Mouse (Mus musculus): Measurements from ENCODE around the gene Itgae.
A peak's percentile ranks its signal among the peaks of the same experiment; 100 is the strongest.

The Itgae gene

DNA sequence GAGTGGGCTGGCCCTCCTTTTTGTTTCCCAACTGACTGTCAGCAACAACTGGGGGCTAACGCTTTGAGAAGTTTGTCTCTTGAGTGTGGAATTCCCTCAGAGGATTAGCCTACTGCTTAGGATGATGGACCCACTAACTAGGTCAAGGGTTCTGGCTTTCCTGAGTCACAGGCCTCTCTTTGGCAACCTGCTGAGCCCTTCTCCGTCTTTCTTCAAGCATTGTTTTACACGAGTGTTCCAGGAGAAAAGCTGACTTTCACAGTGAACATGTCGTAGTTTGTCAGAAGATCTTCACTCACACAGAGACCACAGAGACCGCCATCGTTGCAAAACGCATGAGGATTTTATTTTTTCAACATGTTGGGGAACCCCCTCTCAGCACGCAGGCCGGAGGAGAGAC, 57.8 kb downstream of the Itgae start:
- DNase-seq (ENCODE audit: low spot score), result no peak

DNA sequence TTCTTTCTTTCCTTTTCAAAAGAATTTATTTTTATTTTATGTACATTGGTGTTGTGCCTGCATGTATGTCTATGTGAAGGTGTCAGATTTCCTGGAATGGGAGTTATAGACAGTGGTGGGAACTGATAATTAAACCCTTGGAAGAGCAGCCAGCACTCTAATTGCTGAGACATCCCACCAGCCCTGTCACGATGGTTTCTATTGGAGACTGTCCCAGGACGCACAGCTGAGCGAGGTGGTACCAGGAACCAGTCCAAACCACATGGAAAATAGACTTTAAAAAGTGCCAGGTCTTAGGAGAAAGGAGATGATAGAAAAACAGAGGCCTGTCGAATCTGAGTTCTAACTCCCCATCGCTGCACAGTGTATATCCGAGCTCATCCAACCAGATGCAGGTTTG, 64.7 kb downstream of the Itgae start:
- DNase-seq (ENCODE audit: low spot score), result no peak

DNA sequence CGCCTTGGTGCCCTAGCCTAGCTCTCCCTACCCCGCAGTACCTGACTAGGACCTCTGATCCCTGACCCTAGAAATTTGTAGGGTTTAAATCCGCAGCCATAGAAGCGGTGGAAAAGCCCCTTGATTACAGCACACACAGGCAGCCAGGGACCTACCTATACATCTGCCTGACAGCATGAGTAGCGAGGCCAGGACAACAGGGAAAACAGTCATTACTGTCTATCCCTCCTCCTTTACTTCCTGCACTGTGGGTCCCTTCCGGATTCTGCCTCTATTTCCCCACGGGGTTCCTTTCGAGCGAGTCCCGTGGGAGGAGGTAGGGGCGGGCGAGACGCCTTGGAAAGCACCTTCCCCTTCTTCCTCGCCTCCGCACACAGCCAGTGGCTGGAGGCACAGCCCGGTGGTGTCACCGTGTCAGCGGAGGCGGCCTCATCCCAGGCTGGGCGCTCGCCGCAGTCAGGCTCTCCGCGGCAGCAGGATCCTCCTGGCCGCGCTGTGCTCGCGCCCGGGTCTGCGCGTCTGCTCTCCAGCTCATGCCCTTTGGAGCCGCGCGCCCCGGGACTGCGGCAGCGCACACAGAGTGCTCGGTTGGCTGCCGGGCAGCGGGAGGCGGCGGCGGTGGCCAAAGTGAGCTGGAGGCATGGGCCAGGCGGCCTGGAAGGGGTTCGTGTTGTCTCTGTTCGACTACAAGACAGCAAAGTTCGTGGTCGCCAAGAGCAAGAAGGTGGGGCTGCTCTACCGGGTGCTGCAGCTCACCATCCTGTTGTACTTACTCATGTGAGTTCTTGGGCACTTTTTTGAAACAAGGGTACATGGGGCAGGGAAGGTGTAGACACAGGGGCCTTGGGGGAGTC, 69.8 kb downstream of the Itgae start, which contains the start of gene P2rx5:
Gene P2rx5, plus strand, starts transcription at position 465 of the 854 bp plus-strand sequence.
- DNase-seq (ENCODE audit: low spot score), result no peak

DNA sequence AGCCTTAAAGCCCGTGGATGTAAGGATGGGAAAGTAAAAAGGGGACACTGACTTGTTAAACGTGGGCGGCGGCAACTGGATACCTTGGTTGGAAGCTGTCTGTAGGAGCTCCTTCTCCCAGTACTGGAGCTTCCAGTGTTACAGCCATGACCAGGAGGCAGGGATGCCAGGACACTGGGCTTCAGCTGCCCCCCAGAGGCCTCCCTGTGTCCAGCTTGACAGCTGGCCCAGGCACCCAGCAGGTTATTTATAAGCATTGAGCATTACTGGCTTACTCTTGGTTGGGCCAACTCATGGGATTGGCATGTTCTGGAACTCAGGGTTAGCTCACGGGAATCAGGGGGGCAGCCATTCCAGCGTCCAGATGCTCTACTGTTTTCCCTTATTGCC, 70.4 kb downstream of the Itgae start:
- peak; percentile 56 for DNase-seq (ENCODE audit: low spot score)

DNA sequence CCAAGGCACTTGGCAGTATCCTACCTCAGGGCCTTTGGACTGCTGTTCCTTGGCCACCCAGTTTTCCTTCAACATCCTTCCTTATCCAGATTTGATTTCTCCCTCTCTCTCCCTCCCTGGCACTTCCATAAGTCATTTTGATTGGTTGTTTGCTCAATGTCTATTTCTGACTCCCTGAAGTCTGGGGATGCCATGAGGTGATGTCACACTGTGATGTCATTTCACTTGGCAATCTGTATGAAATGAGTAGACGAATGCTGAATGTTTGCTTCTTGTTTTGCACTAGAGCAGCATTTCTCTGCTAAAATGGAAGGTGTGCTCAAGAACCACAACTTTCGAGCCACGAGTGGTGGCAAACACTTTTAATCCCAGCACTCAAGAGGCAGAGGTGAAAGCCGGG, 71.2 kb downstream of the Itgae start:
- no peak for DNase-seq (ENCODE audit: low spot score)

DNA sequence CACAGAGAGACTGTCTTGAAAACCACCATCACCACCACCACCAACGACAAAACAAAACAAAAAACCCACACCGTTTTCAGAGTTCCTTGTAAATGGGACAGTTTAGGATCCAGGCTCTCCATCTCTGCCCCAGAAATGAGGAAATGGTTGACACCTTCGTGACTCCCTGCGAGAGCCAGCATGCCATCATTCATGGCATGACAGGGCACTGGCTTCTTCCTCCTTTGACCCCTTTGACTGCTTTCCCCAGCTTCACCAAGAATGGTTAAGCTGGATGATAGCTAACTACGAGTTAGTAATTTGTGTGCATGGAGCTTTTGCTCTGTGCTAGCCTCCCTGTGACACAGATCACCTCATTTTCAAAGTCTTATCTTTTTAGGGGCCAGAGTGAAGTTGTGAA, 71.9 kb downstream of the Itgae start:
- no peak for DNase-seq (ENCODE audit: low spot score)

DNA sequence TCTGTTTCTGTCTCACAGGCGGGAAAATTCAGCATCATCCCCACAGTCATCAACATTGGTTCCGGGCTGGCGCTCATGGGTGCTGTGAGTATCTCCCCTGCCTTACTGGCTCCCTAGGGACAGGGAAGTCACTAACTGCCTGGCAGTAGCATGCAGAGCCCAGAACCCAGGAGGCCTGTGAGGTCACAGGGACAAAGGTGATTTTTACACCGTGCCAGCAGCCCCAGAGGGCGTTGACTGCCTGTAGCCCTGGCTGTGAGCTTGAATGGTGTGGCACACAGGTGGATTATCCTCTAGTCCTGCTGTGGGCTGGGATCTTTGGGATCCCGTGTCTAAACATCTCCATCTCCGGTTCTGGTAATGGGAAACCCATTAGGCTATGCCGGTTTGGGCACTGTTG, 77.7 kb downstream of the Itgae start:
- DNase-seq (ENCODE audit: low spot score), result no peak

DNA sequence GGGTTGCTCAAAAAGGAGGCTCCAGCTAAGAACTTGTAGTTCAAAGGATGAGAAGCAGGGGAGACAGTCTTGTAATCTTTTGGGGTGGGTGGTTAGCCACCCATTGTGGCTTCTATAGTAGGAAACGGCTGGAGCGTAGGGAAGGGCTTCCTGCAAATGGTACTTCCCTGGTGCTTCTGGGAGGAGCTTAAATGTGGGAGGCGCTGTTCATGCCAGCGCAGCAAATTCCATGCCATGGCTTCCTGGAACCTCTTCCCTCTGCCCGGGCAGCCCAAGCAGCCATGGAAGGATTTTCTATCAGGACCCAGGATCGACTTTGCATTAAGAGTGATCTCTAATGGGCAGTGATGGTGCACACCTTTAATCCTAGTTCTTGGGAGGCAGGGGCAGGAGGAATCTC, 78.2 kb downstream of the Itgae start:
- DNase-seq (ENCODE audit: low spot score), result no peak

DNA sequence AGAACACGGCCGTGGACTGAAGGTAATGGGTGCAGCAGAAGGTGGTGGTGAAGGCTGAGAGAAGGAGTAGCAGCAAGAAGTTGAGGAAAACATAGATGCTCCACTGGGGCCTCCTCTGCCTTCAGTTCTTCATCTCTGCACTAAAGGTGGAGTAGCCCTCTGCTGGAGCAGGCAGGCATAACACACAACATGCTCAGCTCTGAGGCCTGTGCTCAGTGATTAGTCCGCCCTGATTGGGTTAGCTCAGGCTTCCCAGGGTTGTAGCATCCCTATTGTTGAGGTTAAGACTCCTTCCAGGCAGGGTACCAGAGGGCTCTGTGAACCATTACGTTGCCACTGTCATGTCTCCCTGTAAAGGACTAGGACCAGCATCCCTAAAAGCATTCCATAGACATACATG, 78.8 kb downstream of the Itgae start:
- peak; percentile 59 for DNase-seq (ENCODE audit: low spot score)

DNA sequence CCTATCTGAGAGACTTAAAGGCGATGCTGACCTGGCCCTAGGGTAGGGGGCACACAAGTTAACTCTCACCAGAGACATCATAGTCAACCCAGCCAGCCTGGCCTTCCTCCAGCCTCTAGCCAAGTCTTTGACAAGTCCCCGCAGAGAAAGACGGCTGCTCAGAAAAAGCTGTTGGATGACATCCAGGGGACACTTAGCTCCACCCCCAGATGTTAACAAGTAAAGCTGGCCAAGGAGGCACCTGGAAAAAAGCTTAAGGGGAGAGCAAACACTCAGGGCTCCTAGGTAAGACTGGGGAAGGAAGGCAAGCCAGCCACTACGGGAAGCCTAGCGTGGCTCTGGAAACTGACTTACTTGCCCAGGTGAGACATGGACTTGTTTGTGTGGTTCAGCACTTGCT, 81.8 kb downstream of the Itgae start:
- peak; percentile 91 for DNase-seq (ENCODE audit: low spot score)

DNA sequence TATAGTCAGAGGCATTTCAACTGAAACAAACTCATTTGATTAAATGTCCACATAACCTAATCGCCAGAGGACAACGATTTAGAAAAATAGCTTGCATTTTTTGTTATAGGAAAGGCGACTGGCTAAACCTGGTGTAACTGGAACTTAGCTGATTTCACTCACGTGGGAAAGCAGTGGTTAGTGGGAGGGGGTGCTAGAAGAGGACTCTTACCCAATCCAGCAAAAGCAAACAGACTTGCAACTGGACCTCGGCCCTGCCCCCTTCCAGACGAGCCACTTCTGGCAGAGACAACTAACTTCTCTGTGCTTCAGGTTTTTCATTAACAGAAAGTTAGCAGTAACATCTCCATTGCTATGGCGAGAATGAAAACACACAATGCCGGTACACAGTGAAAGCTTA, 85.2 kb downstream of the Itgae start:
- peak; percentile 90 for DNase-seq (ENCODE audit: low spot score)

DNA sequence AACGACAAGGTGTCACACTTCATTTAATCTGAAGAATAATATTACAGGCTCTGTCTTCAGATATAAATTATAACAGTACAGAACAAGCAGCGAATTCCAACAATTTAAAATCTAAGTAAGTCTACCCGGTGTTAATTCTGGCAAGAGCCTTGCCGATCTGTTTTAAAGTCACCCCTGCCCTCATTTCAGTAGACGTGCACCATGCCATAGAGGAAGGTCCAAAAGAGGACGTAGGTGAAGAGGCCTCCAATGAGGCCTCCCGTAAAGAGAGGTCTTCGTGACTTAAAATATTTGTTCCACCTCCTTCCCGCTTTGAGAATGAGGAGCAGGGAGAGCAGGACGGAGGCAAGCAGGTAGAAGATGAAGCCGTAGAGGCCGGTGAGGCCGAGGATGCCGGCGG, 85.8 kb downstream of the Itgae start:
- DNase-seq (ENCODE audit: low spot score), result no peak

DNA sequence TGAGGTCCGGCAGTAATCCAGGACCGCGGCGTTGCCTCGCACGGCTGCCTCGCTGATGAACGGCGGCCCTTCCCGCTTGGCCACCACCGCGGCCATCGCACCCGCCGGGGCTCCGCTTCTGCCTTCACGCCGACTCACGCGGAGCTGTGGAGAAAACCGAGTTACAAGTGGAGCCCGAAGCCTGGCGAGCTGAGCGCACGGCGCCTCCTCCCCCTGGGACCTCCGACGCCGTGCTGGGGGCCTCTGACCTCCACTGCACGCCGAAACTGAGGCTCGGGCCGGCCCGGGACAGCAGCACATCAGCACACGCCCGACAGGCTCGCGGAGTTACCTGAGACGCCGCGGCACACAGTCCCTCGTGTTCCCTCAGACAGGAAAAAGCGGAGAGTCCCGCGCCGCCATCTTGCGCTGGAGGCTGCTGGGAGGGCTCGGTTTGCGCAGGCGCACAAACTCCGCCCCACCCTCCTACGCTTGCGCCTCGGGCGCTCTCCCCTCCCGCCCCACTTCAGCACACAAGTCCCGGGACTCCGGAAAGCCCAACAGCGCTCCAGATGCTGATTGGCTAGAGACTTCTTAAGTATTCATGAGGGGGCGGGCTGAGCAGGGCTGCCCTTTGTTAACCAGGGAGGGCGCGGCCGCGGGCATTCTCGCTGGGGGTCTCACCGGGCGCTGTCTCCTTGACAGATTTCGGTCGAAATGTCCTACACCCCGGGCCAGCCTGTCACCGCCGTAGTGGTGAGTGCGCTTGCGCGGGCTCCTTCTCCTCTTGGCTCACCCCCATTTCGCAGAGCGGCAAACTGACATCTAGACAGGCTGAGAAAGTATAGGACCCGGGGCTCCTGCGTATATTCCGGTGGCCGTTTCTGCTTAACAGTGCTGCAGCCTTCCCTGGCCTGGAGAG, 86.5 kb downstream of the Itgae start, which contains the start of the genes Emc6 and Tax1bp3:
Gene Emc6, minus strand, starts transcription at position 430 of the 901 bp plus-strand sequence.
Gene Tax1bp3, plus strand, starts transcription at position 476 of the 901 bp plus-strand sequence.
- DNase-seq (ENCODE audit: low spot score), result peak; percentile 98

DNA sequence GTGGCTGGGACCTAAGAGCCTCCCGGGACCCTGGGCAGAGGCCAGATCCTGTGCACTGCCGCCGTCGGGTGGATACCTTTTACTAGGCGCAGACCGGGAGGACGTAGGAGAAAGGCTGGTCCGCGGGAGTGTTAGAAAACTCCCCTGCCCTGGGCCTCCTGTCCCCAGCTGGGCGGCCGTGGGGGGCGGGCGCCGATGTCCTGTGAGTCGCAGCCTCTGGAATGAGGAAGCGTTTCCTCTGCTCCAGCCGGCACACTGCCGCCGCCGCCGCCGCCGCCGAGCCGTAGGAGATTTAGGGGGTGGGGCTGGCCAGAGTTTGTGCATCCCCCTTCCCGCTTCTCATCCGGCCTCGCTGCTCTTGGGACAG, 87.1 kb downstream of the Itgae start:
- peak; percentile 88 for DNase-seq (ENCODE audit: low spot score)

DNA sequence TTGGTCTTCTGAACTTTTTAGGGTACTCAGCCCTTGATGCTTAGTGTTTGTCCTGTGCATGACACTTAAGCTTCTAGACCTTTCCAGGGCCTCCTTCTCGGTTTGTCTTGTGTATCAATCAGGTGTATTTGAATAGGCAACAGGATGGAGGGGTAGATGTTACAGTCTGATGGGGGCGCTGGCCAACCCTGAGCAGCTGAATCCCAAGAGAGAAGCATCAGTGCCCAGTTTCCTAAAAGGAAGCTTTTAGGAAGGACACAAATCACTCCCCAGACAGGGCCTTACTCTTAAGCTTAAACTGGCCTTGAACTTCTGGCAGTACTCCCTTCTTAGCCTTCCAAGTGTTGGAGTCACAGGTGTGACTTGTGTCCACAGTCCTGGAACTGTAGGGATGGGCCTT, 87.5 kb downstream of the Itgae start:
- DNase-seq (ENCODE audit: low spot score), result no peak

DNA sequence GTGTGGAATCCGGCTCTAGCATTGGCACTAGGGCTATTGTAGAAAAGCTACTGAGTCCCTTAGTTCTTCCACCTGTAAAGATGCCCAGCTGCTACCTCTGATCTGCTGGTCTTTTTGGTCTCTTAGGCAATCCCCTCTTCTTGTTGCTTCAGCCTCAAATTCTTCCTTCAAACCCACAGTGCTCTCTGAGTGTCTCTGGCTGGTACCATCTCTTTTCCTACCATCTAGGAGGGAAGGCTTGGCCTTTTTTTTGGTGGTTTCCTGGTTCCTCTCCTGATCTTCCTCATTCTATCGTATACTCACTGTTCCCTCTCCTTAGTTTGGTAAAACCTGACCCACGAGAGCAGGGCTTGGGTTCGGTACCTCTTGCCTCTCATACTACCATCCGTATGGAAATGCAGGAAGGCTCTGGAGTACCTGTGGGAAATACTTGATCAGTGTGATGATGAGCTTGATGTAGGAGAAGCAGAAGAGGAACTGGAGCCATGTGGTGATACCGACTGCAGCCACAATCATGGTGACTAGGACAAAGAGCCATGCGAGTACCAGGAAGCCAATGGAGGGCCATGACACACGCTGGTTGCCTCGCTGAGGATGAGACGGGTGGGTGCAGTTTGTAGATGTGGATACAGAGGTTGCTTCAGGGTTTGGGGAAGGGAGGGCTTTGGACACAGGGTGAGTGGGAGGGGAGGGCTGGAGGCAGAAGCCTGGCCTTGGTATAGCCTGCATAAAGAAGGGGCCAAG, 95.7 kb downstream of the Itgae start:
- no peak for DNase-seq (ENCODE audit: low spot score)

DNA sequence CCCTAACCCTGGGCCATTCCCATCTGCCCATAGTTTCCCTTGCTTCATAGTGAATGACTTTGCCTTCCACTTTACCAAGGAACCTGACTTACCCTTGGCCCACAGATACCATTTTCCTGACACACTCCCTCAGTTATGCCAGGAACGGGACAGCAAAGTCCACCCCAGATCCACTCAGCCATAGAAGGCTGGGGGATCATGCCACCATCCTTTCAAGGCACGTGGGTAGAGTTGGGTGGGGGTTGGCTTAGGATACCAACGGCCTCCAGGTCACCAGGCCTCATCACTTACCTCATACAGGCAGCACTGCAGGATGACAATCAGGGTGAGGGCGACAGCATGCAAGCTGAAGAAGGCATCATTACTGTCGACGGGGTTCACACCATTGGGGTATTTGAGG, 96.8 kb downstream of the Itgae start:
- DNase-seq (ENCODE audit: low spot score), result no peak

DNA sequence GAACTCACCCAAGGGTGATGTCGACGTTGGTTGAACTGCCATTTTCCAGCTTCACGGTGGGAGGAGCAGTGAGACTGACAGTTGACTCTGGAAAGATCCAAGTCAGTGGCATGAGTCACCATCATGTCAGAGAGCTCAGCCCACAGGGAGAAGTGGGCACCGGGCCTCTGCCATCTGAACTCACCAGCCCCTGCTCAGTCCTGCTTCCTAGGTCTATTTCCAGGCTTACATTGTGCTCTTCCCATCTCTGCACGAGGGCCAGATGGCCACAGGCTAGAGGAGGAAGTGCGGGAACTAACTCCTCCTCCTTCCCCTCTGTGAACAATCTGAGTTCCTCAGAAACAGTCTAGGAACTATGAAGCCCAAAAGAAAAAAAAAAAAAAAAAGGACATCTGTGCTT, 102.7 kb downstream of the Itgae start:
- DNase-seq (ENCODE audit: low spot score), result no peak

DNA sequence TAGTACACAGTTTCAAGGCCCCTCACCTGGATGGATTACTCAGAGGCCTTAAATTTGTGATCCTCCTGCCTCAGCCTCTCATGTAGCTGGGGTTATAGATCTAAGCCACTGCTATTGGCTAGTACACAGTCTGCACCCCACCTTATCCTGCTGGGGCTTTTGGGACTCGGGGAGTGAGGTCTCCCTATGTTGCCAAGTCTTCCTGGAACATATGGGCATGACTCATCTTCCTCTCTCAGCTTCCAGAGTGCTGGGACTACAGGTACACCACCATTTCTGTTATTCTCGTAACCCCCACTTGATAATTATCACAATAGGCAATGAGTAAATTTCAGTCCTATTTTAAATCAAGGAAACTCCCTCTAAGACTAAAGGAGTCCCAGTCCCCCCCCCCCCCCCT, 104.1 kb downstream of the Itgae start:
- no peak for DNase-seq (ENCODE audit: low spot score)
